Mouse (Mus musculus) ES-Bruce4 (cell line): ENCODE results near the gene Nudcd2.

ENCODE experiments used
- CTCF ChIP-seq: IDR thresholded peaks from one replicate; pipeline ENCODE4 v1.8.1; 2011; ENCODE audit warnings: low read depth, low read length
- EP300 ChIP-seq: IDR thresholded peaks from 2 replicates; pipeline ENCODE4 v1.6.1; 2011; ENCODE audit warnings: low read depth, low read length; ENCODE audit not compliant: insufficient read depth
- POLR2A ChIP-seq: IDR thresholded peaks from one replicate; pipeline ENCODE4 v1.8.1; 2011; ENCODE audit warnings: low read length; ENCODE audit not compliant: insufficient read depth

DNA sequence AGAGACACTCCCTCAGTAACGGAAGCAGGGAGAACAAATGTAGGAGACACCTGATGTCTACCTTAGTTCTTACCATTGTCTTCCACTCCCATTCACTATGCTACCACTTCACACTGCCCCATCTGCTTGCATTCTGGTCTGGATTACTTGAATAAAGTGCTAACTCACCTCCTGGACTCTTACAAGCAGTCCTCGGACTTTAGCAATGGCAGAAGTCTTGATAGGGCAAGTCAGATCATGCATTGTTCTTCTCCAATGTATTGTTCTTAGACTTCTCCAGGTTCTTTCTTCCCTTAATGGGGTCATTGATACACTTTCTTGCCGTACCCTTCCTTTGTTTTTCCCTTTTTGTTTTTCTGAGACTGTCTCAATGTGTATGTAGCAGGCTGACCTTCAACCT lies 3.9 kb downstream of the Nudcd2 start:
- TF ChIP-seq CTCF (no peak), POLR2A (no peak), EP300 (no peak)
